Mouse (Mus musculus): ENCODE measurements around the gene Igsf11. TPM values are rescaled to one million over a fixed set of nuclear protein-coding genes. Genes with fewer than 3 reads are reported as not detected.
"Not testable (repeated sequence)": the region's sequence is repeated elsewhere in the genome, so short reads cannot be mapped to it uniquely, and the experiment has no call there.

Gene Igsf11
- polyA plus RNA-seq, 1 experiment from 2014 or later = 2.0 TPM

DNA sequence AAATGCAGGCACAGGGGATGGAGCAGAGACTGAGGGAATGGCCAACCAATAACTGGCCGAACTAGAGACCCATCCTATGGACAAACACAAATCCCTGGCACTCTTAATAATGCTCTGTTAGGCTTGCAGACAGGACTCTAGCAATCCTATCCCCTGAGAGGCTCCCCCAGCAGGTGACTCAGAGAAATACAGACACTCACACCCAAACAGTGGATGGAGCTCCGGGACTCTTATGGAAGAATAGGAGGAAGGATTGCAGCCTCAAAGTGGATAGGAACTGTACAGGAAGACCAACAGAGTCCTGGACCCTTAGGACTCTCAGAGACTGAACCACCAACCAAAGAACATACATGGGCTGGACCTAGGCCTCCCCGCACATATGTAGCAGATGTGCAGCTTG lies 91.4 kb downstream of the Igsf11 start:
- H3K9me3 ChIP-seq (ENCODE audit: control insufficient read depth, low read length); H3K9ac ChIP-seq (ENCODE audit: low read depth, low read length); H3K4me2 ChIP-seq (replicated peaks; ENCODE audit: low read depth, low read length); H3K36me3 ChIP-seq (ENCODE audit: control insufficient read depth, insufficient read depth, low read length); H3K4me3 ChIP-seq (ENCODE audit: low read length); ATAC-seq (ENCODE audit: low FRiP score, low TSS enrichment); H3K27me3 ChIP-seq (ENCODE audit: control insufficient read depth, insufficient read depth, low read length); H3K4me1 ChIP-seq (ENCODE audit: control insufficient read depth, insufficient read depth, low read length); H3K27ac ChIP-seq (ENCODE audit: low read depth, low read length): not testable (repeated sequence)
- WGBS = 67% methylated on average over 3 of the region's 3 CpGs

GRCm38 (mm10) chr16:38985411-38985810 lies 92.9 kb downstream of the Igsf11 start:
- H3K36me3 ChIP-seq (ENCODE audit: control insufficient read depth, insufficient read depth, low read length) = no peaks in the 10 kb centered on the region
- WGBS = 47% methylated on average over 3 of the region's 3 CpGs
- no peaks in the 10 kb centered on the region for H3K9me3 ChIP-seq (ENCODE audit: control insufficient read depth, low read length)
- no peaks in the 10 kb centered on the region for H3K27me3 ChIP-seq (ENCODE audit: control insufficient read depth, insufficient read depth, low read length)
- no peak overlapping the region for H3K4me3 ChIP-seq (ENCODE audit: low read length)
- peaks cover 3% of the 10 kb centered on the region for H3K4me1 ChIP-seq (ENCODE audit: control insufficient read depth, insufficient read depth, low read length)
- ATAC-seq (ENCODE audit: low FRiP score, low TSS enrichment) = no peak
- no peak overlapping the region for H3K4me2 ChIP-seq (replicated peaks; ENCODE audit: low read depth, low read length)
- H3K9ac ChIP-seq (ENCODE audit: low read depth, low read length) = no peak overlapping the region
- H3K27ac ChIP-seq (ENCODE audit: low read depth, low read length) = no peak overlapping the region

DNA sequence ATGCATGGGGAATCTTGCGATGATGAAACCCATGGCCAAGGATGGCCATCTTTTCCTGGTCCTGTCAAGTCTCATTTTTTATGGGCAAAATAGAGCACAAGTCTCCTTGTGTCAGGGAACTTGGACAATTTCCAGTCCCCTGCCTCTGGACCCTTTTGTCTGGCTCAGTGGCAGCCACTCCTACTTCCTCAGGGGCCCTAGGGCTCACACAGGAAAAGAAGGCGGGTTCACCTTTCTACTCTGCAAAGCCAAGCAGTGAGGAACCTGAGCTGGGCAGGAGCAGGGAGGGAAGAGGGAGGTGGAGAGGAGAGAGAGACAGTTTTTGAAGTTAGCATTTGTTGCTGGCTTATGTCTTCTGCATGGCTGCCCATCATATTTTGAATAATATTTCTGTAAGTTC lies 93.9 kb downstream of the Igsf11 start:
- Histone ChIP-seq H3K4me2 (replicated peaks; ENCODE audit: low read depth, low read length) (no peak overlapping the region), H3K9ac (ENCODE audit: low read depth, low read length) (no peak overlapping the region), H3K27me3 (ENCODE audit: control insufficient read depth, insufficient read depth, low read length) (no peaks in the 10 kb centered on the region), H3K4me1 (ENCODE audit: control insufficient read depth, insufficient read depth, low read length) (peaks cover 3% of the 10 kb centered on the region), H3K9me3 (ENCODE audit: control insufficient read depth, low read length) (no peaks in the 10 kb centered on the region), H3K4me3 (ENCODE audit: low read length) (no peak overlapping the region), H3K27ac (ENCODE audit: low read depth, low read length) (no peak overlapping the region), H3K36me3 (ENCODE audit: control insufficient read depth, insufficient read depth, low read length) (no peaks in the 10 kb centered on the region)
- ATAC-seq (ENCODE audit: low FRiP score, low TSS enrichment) = no peak
- WGBS = 53% methylated on average over 2 of the region's 2 CpGs

DNA sequence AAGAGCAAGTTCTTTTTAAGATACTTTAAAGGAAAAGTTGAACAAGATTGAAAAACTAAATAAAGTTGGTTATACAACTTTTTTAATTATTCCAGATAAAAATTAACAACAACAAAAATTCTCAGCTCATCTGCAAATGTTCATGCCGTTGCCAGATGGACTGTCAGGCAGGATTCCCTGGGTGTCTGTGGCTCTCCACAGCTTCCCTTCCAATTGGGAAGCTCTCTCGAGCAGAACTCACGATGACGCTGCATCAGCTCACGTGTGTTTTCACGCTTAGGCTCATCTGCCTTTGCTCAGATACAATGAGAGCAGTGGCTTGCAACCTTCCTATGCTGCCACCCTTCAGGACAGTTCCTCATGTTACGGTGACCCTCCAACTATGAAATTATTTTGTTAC lies 101.2 kb downstream of the Igsf11 start:
- WGBS = 85% methylated on average over 7 of the region's 7 CpGs
- Histone ChIP-seq H3K9me3 (ENCODE audit: control insufficient read depth, low read length) (no peaks in the 10 kb centered on the region), H3K4me2 (replicated peaks; ENCODE audit: low read depth, low read length) (no peak overlapping the region), H3K9ac (ENCODE audit: low read depth, low read length) (no peak overlapping the region), H3K27ac (ENCODE audit: low read depth, low read length) (no peak overlapping the region), H3K36me3 (ENCODE audit: control insufficient read depth, insufficient read depth, low read length) (no peaks in the 10 kb centered on the region), H3K4me3 (ENCODE audit: low read length) (no peak overlapping the region), H3K27me3 (ENCODE audit: control insufficient read depth, insufficient read depth, low read length) (no peaks in the 10 kb centered on the region), H3K4me1 (ENCODE audit: control insufficient read depth, insufficient read depth, low read length) (no peaks in the 10 kb centered on the region)
- no peak for ATAC-seq (ENCODE audit: low FRiP score, low TSS enrichment)

DNA sequence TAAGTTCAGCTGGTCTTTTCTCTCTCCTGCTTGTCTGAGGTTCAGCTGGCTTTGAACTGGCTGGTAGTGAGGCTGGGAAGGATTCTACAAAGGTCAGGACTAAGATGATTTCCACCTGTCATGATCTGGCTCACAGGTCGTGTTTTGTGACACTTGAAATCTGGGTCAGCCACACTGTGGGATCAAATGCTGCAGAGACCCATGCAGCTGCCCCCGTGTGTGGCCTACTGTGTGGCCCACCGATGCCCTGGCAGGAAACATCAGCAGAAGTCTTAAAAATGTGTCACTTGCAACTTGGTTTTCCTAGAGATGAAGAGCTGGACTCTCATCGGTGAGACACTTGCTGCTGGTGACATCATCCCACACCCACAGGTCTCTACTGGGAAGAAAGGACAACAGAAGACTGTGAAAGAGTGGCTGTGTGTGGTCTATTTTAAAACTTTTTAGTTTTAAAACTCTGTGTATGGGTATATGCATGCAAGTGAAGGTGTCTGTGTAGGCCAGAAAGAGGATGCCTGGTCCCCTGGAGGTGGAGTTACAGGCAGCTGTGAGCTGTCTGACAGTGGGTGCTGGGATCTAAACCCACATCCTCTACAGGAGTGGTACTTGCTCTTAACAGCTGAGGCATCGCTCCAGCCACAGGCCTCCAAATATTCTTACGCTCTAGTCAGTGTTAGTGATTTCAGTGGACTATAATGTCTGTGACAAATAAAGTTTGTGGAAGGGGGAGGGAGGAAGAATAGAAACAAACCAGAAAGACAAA lies 106.2 kb downstream of the Igsf11 start:
- no peak overlapping the region for H3K4me3 ChIP-seq (ENCODE audit: low read length)
- ATAC-seq (ENCODE audit: low FRiP score, low TSS enrichment) = no peak
- H3K4me1 ChIP-seq (ENCODE audit: control insufficient read depth, insufficient read depth, low read length) = no peaks in the 10 kb centered on the region
- H3K9me3 ChIP-seq (ENCODE audit: control insufficient read depth, low read length) = no peaks in the 10 kb centered on the region
- no peaks in the 10 kb centered on the region for H3K27me3 ChIP-seq (ENCODE audit: control insufficient read depth, insufficient read depth, low read length)
- no peak overlapping the region for H3K27ac ChIP-seq (ENCODE audit: low read depth, low read length)
- WGBS = 72% methylated on average over 6 of the region's 6 CpGs
- no peaks in the 10 kb centered on the region for H3K36me3 ChIP-seq (ENCODE audit: control insufficient read depth, insufficient read depth, low read length)
- no peak overlapping the region for H3K4me2 ChIP-seq (replicated peaks; ENCODE audit: low read depth, low read length)
- H3K9ac ChIP-seq (ENCODE audit: low read depth, low read length) = no peak overlapping the region

- no peak overlapping the region for H3K4me3 ChIP-seq (ENCODE audit: low read length)
- no peaks in the 10 kb centered on the region for H3K36me3 ChIP-seq (ENCODE audit: control insufficient read depth, insufficient read depth, low read length)
- H3K27ac ChIP-seq (ENCODE audit: low read depth, low read length) = no peak overlapping the region
- H3K4me2 ChIP-seq (replicated peaks; ENCODE audit: low read depth, low read length) = no peak overlapping the region
- no peaks in the 10 kb centered on the region for H3K4me1 ChIP-seq (ENCODE audit: control insufficient read depth, insufficient read depth, low read length)
- no peak overlapping the region for H3K9ac ChIP-seq (ENCODE audit: low read depth, low read length)
- ATAC-seq (ENCODE audit: low FRiP score, low TSS enrichment) = no peak
- H3K9me3 ChIP-seq (ENCODE audit: control insufficient read depth, low read length) = no peaks in the 10 kb centered on the region
- no peaks in the 10 kb centered on the region for H3K27me3 ChIP-seq (ENCODE audit: control insufficient read depth, insufficient read depth, low read length)
These were observed 106.8 kb downstream of the Igsf11 start for GRCm38 (mm10) chr16:38999298-38999697.

DNA sequence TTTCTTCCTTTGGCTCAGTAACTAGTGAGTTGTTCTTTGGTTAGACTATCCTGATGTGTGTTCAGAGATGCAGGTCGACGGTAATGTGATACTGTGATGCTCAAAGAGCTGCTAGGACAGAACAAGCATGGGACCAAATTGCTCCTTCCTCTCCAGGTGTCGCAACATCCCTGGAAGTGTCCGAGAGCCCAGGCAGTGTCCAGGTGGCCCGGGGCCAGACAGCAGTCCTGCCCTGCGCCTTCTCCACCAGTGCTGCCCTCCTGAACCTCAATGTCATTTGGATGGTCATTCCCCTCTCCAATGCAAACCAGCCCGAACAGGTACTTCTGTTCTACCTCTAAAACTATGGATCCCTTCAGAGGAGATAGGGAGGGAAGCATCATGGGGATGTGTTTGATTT lies 114.5 kb downstream of the Igsf11 start:
- no peak overlapping the region for H3K4me2 ChIP-seq (replicated peaks; ENCODE audit: low read depth, low read length)
- H3K4me1 ChIP-seq (ENCODE audit: control insufficient read depth, insufficient read depth, low read length) = no peaks in the 10 kb centered on the region
- no peak overlapping the region for H3K4me3 ChIP-seq (ENCODE audit: low read length)
- no peaks in the 10 kb centered on the region for H3K36me3 ChIP-seq (ENCODE audit: control insufficient read depth, insufficient read depth, low read length)
- WGBS = 78% methylated on average over 7 of the region's 7 CpGs
- H3K9me3 ChIP-seq (ENCODE audit: control insufficient read depth, low read length) = no peaks in the 10 kb centered on the region
- H3K27ac ChIP-seq (ENCODE audit: low read depth, low read length) = no peak overlapping the region
- no peaks in the 10 kb centered on the region for H3K27me3 ChIP-seq (ENCODE audit: control insufficient read depth, insufficient read depth, low read length)
- H3K9ac ChIP-seq (ENCODE audit: low read depth, low read length) = no peak overlapping the region
- no peak for ATAC-seq (ENCODE audit: low FRiP score, low TSS enrichment)

- ATAC-seq (ENCODE audit: low FRiP score, low TSS enrichment) = no peak
- Histone ChIP-seq H3K4me1 (ENCODE audit: control insufficient read depth, insufficient read depth, low read length) (no peaks in the 10 kb centered on the region), H3K4me3 (ENCODE audit: low read length) (no peak overlapping the region), H3K9ac (ENCODE audit: low read depth, low read length) (no peak overlapping the region), H3K4me2 (replicated peaks; ENCODE audit: low read depth, low read length) (no peak overlapping the region), H3K36me3 (ENCODE audit: control insufficient read depth, insufficient read depth, low read length) (no peaks in the 10 kb centered on the region), H3K27me3 (ENCODE audit: control insufficient read depth, insufficient read depth, low read length) (no peaks in the 10 kb centered on the region), H3K27ac (ENCODE audit: low read depth, low read length) (no peak overlapping the region), H3K9me3 (ENCODE audit: control insufficient read depth, low read length) (no peaks in the 10 kb centered on the region)
- WGBS = 61% methylated on average over 2 of the region's 2 CpGs
These were observed 127.0 kb downstream of the Igsf11 start for GRCm38 (mm10) chr16:39019449-39019848.

GRCm38 (mm10) chr16:39025989-39026736 lies 133.7 kb downstream of the Igsf11 start:
- Histone ChIP-seq H3K4me1 (ENCODE audit: control insufficient read depth, insufficient read depth, low read length) (no peaks in the 10 kb centered on the region), H3K4me2 (replicated peaks; ENCODE audit: low read depth, low read length) (no peak overlapping the region), H3K9me3 (ENCODE audit: control insufficient read depth, low read length) (no peaks in the 10 kb centered on the region), H3K36me3 (ENCODE audit: control insufficient read depth, insufficient read depth, low read length) (no peaks in the 10 kb centered on the region), H3K9ac (ENCODE audit: low read depth, low read length) (no peak overlapping the region), H3K4me3 (ENCODE audit: low read length) (no peak overlapping the region), H3K27me3 (ENCODE audit: control insufficient read depth, insufficient read depth, low read length) (no peaks in the 10 kb centered on the region), H3K27ac (ENCODE audit: low read depth, low read length) (no peak overlapping the region)
- WGBS = 81% methylated on average over 8 of the region's 8 CpGs
- no peak for ATAC-seq (ENCODE audit: low FRiP score, low TSS enrichment)
